Mouse (Mus musculus) midbrain, embryonic 15.5 days (tissue): Measurements from ENCODE around the gene Wnk1. TPM values are rescaled to one million over a fixed set of nuclear protein-coding genes. Genes with fewer than 3 reads are reported as not detected.
"Not testable (repeated sequence)": the region's sequence is repeated elsewhere in the genome, so short reads cannot be mapped to it uniquely, and the experiment has no call there.

Source experiments
- ATAC-seq: fragments of 200-750 bp; cut with Nextera tagmentation; replicated peaks from 2 replicates; pipeline ENCODE4 v1.8.0; 2017; ENCODE audit warnings: moderate TSS enrichment
- H3K27ac ChIP-seq: fragments of 300-500 bp; sonication (generic); 2 replicates; pipeline ENCODE4 v1.5.1; 2015; ENCODE audit warnings: mild to moderate bottlenecking, inconsistent platforms
- H3K27me3 ChIP-seq: fragments of 300-500 bp; sonication (generic); replicated peaks from 2 replicates; pipeline ENCODE4 v1.6.1; 2015; ENCODE audit warnings: inconsistent platforms
- H3K36me3 ChIP-seq: fragments of 300-500 bp; sonication (generic); replicated peaks from 2 replicates; pipeline ENCODE4 v1.6.1; 2015; ENCODE audit warnings: inconsistent platforms
- H3K4me1 ChIP-seq: fragments of 300-500 bp; sonication (generic); 2 replicates; pipeline ENCODE4 v1.6.1; 2015; ENCODE audit warnings: inconsistent platforms
- H3K4me2 ChIP-seq: fragments of 300-500 bp; sonication (generic); 2 replicates; pipeline ENCODE4 v1.6.1; 2015; ENCODE audit warnings: inconsistent platforms, mild to moderate bottlenecking, moderate library complexity
- H3K4me3 ChIP-seq: fragments of 300-500 bp; sonication (generic); 2 replicates; pipeline ENCODE4 v1.5.1; 2015; ENCODE audit warnings: mild to moderate bottlenecking, inconsistent platforms
- H3K9ac ChIP-seq: fragments of 300-500 bp; sonication (generic); 2 replicates; pipeline ENCODE4 v1.6.1; 2015; ENCODE audit warnings: mild to moderate bottlenecking, inconsistent platforms
- H3K9me3 ChIP-seq: fragments of 300-500 bp; sonication (generic); 2 replicates; pipeline ENCODE4 v1.6.1; 2016; ENCODE audit warnings: inconsistent platforms
- WGBS: fragments of 180-500 bp; shearing (Covaris S2); methylation state at CpG from one replicate; pipeline ENCODE4 v1.1.7; 2015; ENCODE audit warnings: mixed read lengths; 5-methylcytosine and 5-hydroxymethylcytosine counted together
- polyA plus RNA-seq: library from polyadenylated mRNA; unstranded; fragments of >200 nt; fragmentation: Nextera tagmentation; extraction: Ambion mirVana; gene quantifications from 2 replicates; pipeline ENCODE4 v1.2.1, GENCODE M21; 2015

Gene Wnk1
- polyA plus RNA-seq, result 44.6 and 50.8 TPM in 2 replicates

DNA sequence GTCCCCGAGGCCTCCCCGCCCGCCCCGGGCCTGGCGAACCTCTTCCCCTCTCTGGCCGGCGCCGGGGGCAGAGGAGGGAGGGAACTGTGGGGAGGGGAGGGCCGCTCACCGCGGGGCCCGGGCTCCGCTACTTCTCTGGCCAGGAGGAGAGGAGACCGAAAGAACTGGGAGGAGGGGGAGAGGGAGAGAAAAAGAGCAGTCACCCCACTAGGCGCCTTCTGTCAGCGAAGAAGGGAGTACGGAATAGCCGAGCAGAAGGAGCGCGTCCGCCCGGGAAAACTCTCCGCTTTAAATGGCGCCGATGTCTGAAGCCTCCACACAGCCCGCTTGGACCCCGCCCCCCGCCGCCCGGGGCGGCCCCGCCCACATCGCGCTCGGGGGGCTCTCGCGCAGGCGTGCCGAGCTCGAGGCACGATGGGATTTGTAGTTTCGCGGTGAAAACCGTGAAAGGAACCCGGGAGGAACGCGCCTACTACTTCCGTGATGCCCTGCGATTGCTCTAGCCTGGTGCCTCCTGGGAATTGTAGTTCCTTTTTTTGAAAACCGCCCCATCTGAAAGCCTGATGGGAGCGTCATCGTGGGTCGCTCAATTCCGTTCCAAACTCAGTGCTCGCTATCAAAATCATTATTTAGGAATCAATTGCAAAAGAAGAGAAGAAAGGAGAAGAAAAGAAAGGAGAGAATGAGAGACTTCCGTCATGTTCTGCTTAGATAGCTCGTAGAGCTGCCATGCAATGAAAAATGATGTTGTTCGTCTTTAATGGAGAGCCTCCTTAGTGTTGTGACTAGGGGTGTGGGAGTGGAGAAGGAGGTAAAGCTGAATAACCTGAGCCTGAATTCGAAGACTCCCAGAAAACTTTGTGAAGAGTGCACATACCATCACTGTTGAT lies at the start of gene Wnk1:
Gene Wnk1, minus strand, starts transcription at position 307 of the 890 bp plus-strand sequence.
- Histone ChIP-seq H3K9me3 (no peaks in the 10 kb centered on the region), H3K36me3 (no peaks in the 10 kb centered on the region), H3K27me3 (no peaks in the 10 kb centered on the region), H3K4me2 (peak within 1 kb of the TSS; percentile 89), H3K4me3 (peak within 1 kb of the TSS; percentile 82), H3K9ac (peak within 1 kb of the TSS; percentile 78), H3K27ac (peak within 1 kb of the TSS; percentile 97), H3K4me1 (peaks cover 29% of the 10 kb centered on the region)
- under 1% methylated on average over 56 of the region's 59 CpGs for WGBS
- peak; percentile 95 for ATAC-seq

GRCm38 (mm10) chr6:120087041-120087440 lies 48.6 kb upstream of the Wnk1 start:
- not testable (repeated sequence) for ATAC-seq, H3K9me3 ChIP-seq, H3K36me3 ChIP-seq, H3K4me1 ChIP-seq, H3K9ac ChIP-seq, H3K27me3 ChIP-seq, H3K4me3 ChIP-seq, H3K27ac ChIP-seq, H3K4me2 ChIP-seq
- 94% methylated on average over 8 of the region's 8 CpGs for WGBS

DNA sequence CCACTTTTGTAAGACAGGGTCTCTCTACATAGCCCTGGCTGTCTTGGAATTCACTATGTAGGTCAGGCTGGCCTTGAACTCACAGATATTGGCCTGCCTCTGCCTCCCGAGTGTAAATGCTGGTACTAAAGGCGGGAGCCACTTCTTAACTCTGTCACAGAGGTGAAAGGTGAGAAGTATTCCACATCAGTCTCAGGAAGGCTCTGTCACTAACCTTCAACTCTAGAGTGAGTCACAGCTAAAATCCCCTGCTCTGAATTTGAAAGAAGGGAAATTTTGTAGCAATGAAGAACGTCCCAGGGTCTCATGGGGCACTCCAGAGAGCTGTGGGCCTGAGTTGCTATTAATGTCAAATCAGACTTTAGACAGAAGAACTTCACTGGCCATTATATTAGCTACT lies 47.4 kb upstream of the Wnk1 start:
- Histone ChIP-seq H3K4me1 (no peaks in the 10 kb centered on the region), H3K4me2 (no peak overlapping the region), H3K9ac (no peak overlapping the region), H3K9me3 (no peaks in the 10 kb centered on the region), H3K27ac (no peak overlapping the region), H3K27me3 (no peaks in the 10 kb centered on the region), H3K4me3 (no peak overlapping the region), H3K36me3 (no peaks in the 10 kb centered on the region)
- 79% methylated on average over 3 of the region's 3 CpGs for WGBS
- no peak for ATAC-seq

GRCm38 (mm10) chr6:120084983-120085382 lies 46.5 kb upstream of the Wnk1 start:
- no peak overlapping the region for H3K27ac ChIP-seq
- no peaks in the 10 kb centered on the region for H3K4me1 ChIP-seq
- no peaks in the 10 kb centered on the region for H3K36me3 ChIP-seq
- no peak overlapping the region for H3K4me2 ChIP-seq
- WGBS, result 100% methylated on average over 2 of the region's 2 CpGs
- no peak overlapping the region for H3K4me3 ChIP-seq
- no peak for ATAC-seq
- H3K9ac ChIP-seq, result no peak overlapping the region
- no peaks in the 10 kb centered on the region for H3K9me3 ChIP-seq
- H3K27me3 ChIP-seq, result no peaks in the 10 kb centered on the region

GRCm38 (mm10) chr6:120083442-120083841 lies 45.0 kb upstream of the Wnk1 start:
- Histone ChIP-seq H3K4me2 (no peak overlapping the region), H3K9me3 (no peaks in the 10 kb centered on the region), H3K27me3 (no peaks in the 10 kb centered on the region), H3K27ac (no peak overlapping the region), H3K4me1 (no peaks in the 10 kb centered on the region), H3K4me3 (no peak overlapping the region), H3K36me3 (no peaks in the 10 kb centered on the region), H3K9ac (no peak overlapping the region)
- no peak for ATAC-seq
- 79% methylated on average over 6 of the region's 6 CpGs for WGBS

GRCm38 (mm10) chr6:120082951-120083411 lies 44.5 kb upstream of the Wnk1 start:
- Histone ChIP-seq H3K9ac (no peak overlapping the region), H3K4me3 (no peak overlapping the region), H3K27me3 (no peaks in the 10 kb centered on the region), H3K9me3 (no peaks in the 10 kb centered on the region), H3K4me2 (no peak overlapping the region), H3K36me3 (no peaks in the 10 kb centered on the region), H3K4me1 (no peaks in the 10 kb centered on the region), H3K27ac (no peak overlapping the region)
- no peak for ATAC-seq
- WGBS, result 93% methylated on average over 8 of the region's 8 CpGs

DNA sequence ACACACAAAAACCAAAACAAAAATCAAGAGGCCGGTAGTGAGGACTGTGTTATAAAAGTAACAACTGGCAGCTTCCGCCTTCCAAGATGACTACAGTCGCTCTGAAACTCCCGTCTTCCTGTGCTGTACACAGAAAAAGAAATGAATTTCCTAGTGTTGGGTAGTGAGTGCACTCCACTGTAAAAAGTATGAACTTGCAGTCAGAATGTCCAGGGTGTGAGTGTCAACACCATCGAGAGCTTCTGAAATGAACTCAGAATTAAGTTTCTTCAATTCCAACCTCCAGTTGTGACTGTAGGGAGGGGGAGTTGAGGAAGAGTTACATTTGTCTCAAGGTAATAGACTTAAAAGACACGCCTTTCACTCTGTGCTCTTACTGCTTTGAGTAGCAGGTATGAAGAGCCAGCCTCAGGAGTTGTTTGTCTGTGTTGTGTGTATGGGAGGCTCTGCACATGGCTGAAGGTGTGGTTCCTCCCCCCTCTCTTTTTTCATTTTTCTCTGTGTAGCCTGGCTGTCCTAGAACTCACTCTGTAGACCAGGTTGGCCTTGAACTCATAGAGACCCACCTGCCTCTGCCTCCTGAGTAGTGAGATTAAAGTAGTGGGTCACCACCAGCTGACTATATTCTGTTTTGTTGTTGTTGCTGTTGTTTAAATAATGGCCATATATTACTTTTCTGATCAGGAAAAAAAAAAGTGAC lies 43.9 kb upstream of the Wnk1 start:
- no peak for ATAC-seq
- Histone ChIP-seq H3K4me1 (no peaks in the 10 kb centered on the region), H3K4me3 (no peak overlapping the region), H3K4me2 (no peak overlapping the region), H3K9ac (no peak overlapping the region), H3K27ac (no peak overlapping the region), H3K27me3 (no peaks in the 10 kb centered on the region), H3K9me3 (no peaks in the 10 kb centered on the region), H3K36me3 (no peaks in the 10 kb centered on the region)
- WGBS, result 94% methylated on average over 6 of the region's 6 CpGs

- Histone ChIP-seq H3K27me3 (no peaks in the 10 kb centered on the region), H3K4me1 (no peaks in the 10 kb centered on the region), H3K36me3 (no peaks in the 10 kb centered on the region), H3K4me3 (no peak overlapping the region), H3K9me3 (no peaks in the 10 kb centered on the region), H3K9ac (no peak overlapping the region), H3K27ac (no peak overlapping the region), H3K4me2 (no peak overlapping the region)
- WGBS, result 82% methylated on average over 4 of the region's 4 CpGs
- no peak for ATAC-seq
These were observed 43.0 kb upstream of the Wnk1 start for GRCm38 (mm10) chr6:120081516-120081915.

DNA sequence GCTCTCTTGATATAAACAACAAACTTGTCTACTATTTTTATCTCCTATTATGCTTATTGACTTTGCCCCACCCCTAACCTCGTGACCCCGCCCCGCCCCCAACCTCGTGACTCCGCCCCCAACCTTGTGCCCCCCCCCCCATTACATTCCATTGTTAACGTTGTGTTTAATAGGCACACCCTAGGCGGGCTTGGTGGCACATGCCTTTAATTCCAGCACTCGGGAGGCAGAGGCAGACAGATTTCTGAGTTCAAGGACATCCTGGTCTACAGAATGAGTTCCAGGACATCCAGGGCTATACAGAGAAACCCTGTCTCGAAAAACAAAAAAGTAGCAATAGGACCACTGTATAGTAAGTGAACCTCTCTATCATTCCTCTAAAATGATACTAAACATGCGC lies 41.1 kb upstream of the Wnk1 start:
- WGBS, result 83% methylated on average over 10 of the region's 10 CpGs
- no peaks in the 10 kb centered on the region for H3K4me1 ChIP-seq
- no peaks in the 10 kb centered on the region for H3K9me3 ChIP-seq
- H3K36me3 ChIP-seq, result no peaks in the 10 kb centered on the region
- H3K9ac ChIP-seq, result no peak overlapping the region
- H3K27me3 ChIP-seq, result no peaks in the 10 kb centered on the region
- H3K4me2 ChIP-seq, result no peak overlapping the region
- no peak overlapping the region for H3K4me3 ChIP-seq
- H3K27ac ChIP-seq, result no peak overlapping the region
- ATAC-seq, result no peak

- Histone ChIP-seq H3K4me2 (no peak overlapping the region), H3K9ac (no peak overlapping the region)
These were observed 38.4 kb upstream of the Wnk1 start for GRCm38 (mm10) chr6:120076619-120077450.

DNA sequence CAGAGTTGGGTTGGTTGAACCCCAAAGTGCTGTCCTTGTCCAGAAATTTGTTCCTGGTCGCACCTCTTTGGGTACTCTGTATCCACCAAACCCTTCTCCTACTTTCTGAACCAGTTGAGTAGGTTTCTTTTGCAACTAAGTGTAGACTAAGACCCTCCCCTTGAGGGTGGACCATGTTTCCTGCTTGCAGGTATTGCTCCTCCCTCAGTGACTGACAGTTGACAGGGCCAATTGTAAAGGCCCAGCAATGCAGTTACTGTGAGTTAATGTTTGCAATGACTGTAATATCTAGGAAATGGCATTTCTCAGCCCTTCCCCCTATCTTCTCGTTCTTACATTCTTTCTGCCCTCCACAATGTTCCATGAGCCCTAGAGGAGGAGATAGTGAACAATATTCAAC lies 34.2 kb upstream of the Wnk1 start:
- Histone ChIP-seq H3K4me3 (no peak overlapping the region), H3K4me1 (no peaks in the 10 kb centered on the region), H3K36me3 (no peaks in the 10 kb centered on the region), H3K4me2 (no peak overlapping the region), H3K27me3 (no peaks in the 10 kb centered on the region), H3K9me3 (0 out of 2 replicates have a peak, but pooled peaks cover 2% of the 10 kb centered on the region), H3K9ac (no peak overlapping the region), H3K27ac (no peak overlapping the region)
- ATAC-seq, result no peak
- WGBS, result 90% methylated on average over 2 of the region's 2 CpGs

More at GRCm38 (mm10) chr6:120076619-120077450, 38.4 kb upstream of the Wnk1 start:
- H3K27me3 ChIP-seq, result no peaks in the 10 kb centered on the region
- no peaks in the 10 kb centered on the region for H3K36me3 ChIP-seq
- no peaks in the 10 kb centered on the region for H3K9me3 ChIP-seq
- no peak for ATAC-seq
- no peaks in the 10 kb centered on the region for H3K4me1 ChIP-seq
- no peak overlapping the region for H3K4me3 ChIP-seq
- no peak overlapping the region for H3K27ac ChIP-seq
- 87% methylated on average over 6 of the region's 6 CpGs for WGBS

- no peaks in the 10 kb centered on the region for H3K4me1 ChIP-seq
- 87% methylated on average over 3 of the region's 3 CpGs for WGBS
These were observed 31.1 kb upstream of the Wnk1 start for GRCm38 (mm10) chr6:120069546-120069945.

More at GRCm38 (mm10) chr6:120069546-120069945, 31.1 kb upstream of the Wnk1 start:
- H3K36me3 ChIP-seq, result no peaks in the 10 kb centered on the region
- H3K4me3 ChIP-seq, result no peak overlapping the region
- H3K27ac ChIP-seq, result no peak overlapping the region
- H3K27me3 ChIP-seq, result no peaks in the 10 kb centered on the region
- ATAC-seq, result no peak
- H3K9ac ChIP-seq, result no peak overlapping the region
- H3K9me3 ChIP-seq, result 0 out of 2 replicates have a peak, but pooled peaks cover 2% of the 10 kb centered on the region
- no peak overlapping the region for H3K4me2 ChIP-seq
